Mouse (Mus musculus) MN1 (cell line): ENCODE results near the gene Srpr.

Experiments used
- DNase-seq: peaks from one replicate; pipeline ENCODE4 v3.0.0-alpha.2; 2016; ENCODE audit warnings: low spot score

Gene Srpr

GRCm38 (mm10) chr9:35188700-35189099 lies 11.3 kb upstream of the Srpr start:
- peak; percentile 74 for DNase-seq

- no peak for DNase-seq
These were observed 6.9 kb upstream of the Srpr start for GRCm38 (mm10) chr9:35192983-35193542.

- no peak for DNase-seq
These were observed 5.9 kb upstream of the Srpr start for GRCm38 (mm10) chr9:35194048-35194447.

GRCm38 (mm10) chr9:35197625-35198024 lies 2.4 kb upstream of the Srpr start:
- no peak for DNase-seq

- DNase-seq, result no peak
These were observed 1.6 kb upstream of the Srpr start for GRCm38 (mm10) chr9:35198351-35198750.

- DNase-seq, result no peak
These were observed 817 bp upstream of the Srpr start for GRCm38 (mm10) chr9:35198945-35199771.

- DNase-seq, result no peak
These were observed 620 bp downstream of the Srpr start for GRCm38 (mm10) chr9:35200529-35201060.

- DNase-seq, result no peak
These were observed 3.6 kb downstream of the Srpr start for GRCm38 (mm10) chr9:35203536-35203935.

GRCm38 (mm10) chr9:35204421-35204820 lies 4.4 kb downstream of the Srpr start:
- DNase-seq, result no peak

- DNase-seq, result peak; percentile 98
These were observed 10.8 kb downstream of the Srpr start, which contains the start of gene Foxred1 for GRCm38 (mm10) chr9:35210542-35211474. Foxred1 (minus strand) TSS chr9:35211055.

GRCm38 (mm10) chr9:35211573-35212511 lies 11.9 kb downstream of the Srpr start:
- no peak for DNase-seq

GRCm38 (mm10) chr9:35217963-35218362 lies 18.0 kb downstream of the Srpr start:
- DNase-seq, result no peak

- DNase-seq, result no peak
These were observed 23.5 kb downstream of the Srpr start for GRCm38 (mm10) chr9:35223466-35223865.

GRCm38 (mm10) chr9:35228671-35229070 lies 28.7 kb downstream of the Srpr start:
- DNase-seq, result no peak

- no peak for DNase-seq
These were observed 36.0 kb downstream of the Srpr start for GRCm38 (mm10) chr9:35235996-35236395.

- DNase-seq, result no peak
These were observed 38.4 kb downstream of the Srpr start for GRCm38 (mm10) chr9:35238371-35238770.

GRCm38 (mm10) chr9:35238915-35239571 lies 39.1 kb downstream of the Srpr start:
- no peak for DNase-seq

- DNase-seq, result no peak
These were observed 39.8 kb downstream of the Srpr start for GRCm38 (mm10) chr9:35239734-35240133.

GRCm38 (mm10) chr9:35247405-35247804 lies 47.4 kb downstream of the Srpr start:
- DNase-seq, result no peak

- no peak for DNase-seq
These were observed 49.5 kb downstream of the Srpr start for GRCm38 (mm10) chr9:35249476-35249875.

- DNase-seq, result no peak
These were observed 57.4 kb downstream of the Srpr start for GRCm38 (mm10) chr9:35257365-35257764.
